Mouse (Mus musculus): Measurements from ENCODE around the gene Cfap97d1. TPM values are rescaled to one million over a fixed set of nuclear protein-coding genes. Genes with fewer than 3 reads are reported as not detected.
"Not testable (repeated sequence)": the region's sequence is repeated elsewhere in the genome, so short reads cannot be mapped to it uniquely, and the experiment has no call there.

Cfap97d1 gene
- total RNA-seq, 2 experiments from 2014 or later: not detected

- no peak for DNase-seq
Measured at GRCm38 (mm10) chr11:101973496-101973895, 10.6 kb upstream of the Cfap97d1 start.

- no peak for DNase-seq
Measured at GRCm38 (mm10) chr11:101974181-101974580, 9.9 kb upstream of the Cfap97d1 start.

GRCm38 (mm10) chr11:101974923-101975322 is 9.2 kb upstream of the Cfap97d1 start:
- peak; percentile 34 to 48 for DNase-seq

GRCm38 (mm10) chr11:101976949-101977348 is 7.1 kb upstream of the Cfap97d1 start:
- no peak for DNase-seq

GRCm38 (mm10) chr11:101979140-101979539 is 4.9 kb upstream of the Cfap97d1 start:
- no peak for DNase-seq

GRCm38 (mm10) chr11:101980603-101981157 is 3.4 kb upstream of the Cfap97d1 start:
- DNase-seq: no peak

- DNase-seq: peak; percentile 27 to 38
Measured at GRCm38 (mm10) chr11:101981850-101982249, 2.2 kb upstream of the Cfap97d1 start.

- DNase-seq: peak; percentile 36 to 38
Measured at GRCm38 (mm10) chr11:101982981-101983411, 1.1 kb upstream of the Cfap97d1 start.

- no peak for DNase-seq
Measured at GRCm38 (mm10) chr11:101983431-101983921, 603 bp upstream of the Cfap97d1 start.

- DNase-seq: not testable (repeated sequence)
Measured at GRCm38 (mm10) chr11:101985450-101985849, 1.4 kb downstream of the Cfap97d1 start.

GRCm38 (mm10) chr11:101985990-101986389 is 1.9 kb downstream of the Cfap97d1 start:
- peak; percentile 88 for DNase-seq

GRCm38 (mm10) chr11:101986913-101987312 is 2.8 kb downstream of the Cfap97d1 start, which contains the start of gene Dusp3:
TSS of gene Dusp3 (minus strand) at chr11:101987013.
- no peak for DNase-seq

GRCm38 (mm10) chr11:101990244-101990643 is 6.2 kb downstream of the Cfap97d1 start:
- no peak for DNase-seq

- no peak for DNase-seq
Measured at GRCm38 (mm10) chr11:101991813-101992212, 7.7 kb downstream of the Cfap97d1 start.

- no peak for DNase-seq
Measured at GRCm38 (mm10) chr11:101992411-101992810, 8.3 kb downstream of the Cfap97d1 start.

GRCm38 (mm10) chr11:101994100-101994499 is 10.0 kb downstream of the Cfap97d1 start:
- DNase-seq: no peak

- DNase-seq: no peak
Measured at GRCm38 (mm10) chr11:101995938-101996337, 11.9 kb downstream of the Cfap97d1 start.

- DNase-seq: no peak
Measured at GRCm38 (mm10) chr11:101998258-101998657, 14.2 kb downstream of the Cfap97d1 start.

- no peak for DNase-seq
Measured at GRCm38 (mm10) chr11:101999466-101999865, 15.4 kb downstream of the Cfap97d1 start.

GRCm38 (mm10) chr11:102004251-102004650 is 20.2 kb downstream of the Cfap97d1 start:
- DNase-seq: no peak

GRCm38 (mm10) chr11:102006271-102006670 is 22.2 kb downstream of the Cfap97d1 start:
- peak in 1 of 2 experiments; percentile 42 for DNase-seq

- no peak for DNase-seq
Measured at GRCm38 (mm10) chr11:102006688-102007087, 22.6 kb downstream of the Cfap97d1 start.

GRCm38 (mm10) chr11:102008372-102008771 is 24.3 kb downstream of the Cfap97d1 start:
- DNase-seq: no peak

GRCm38 (mm10) chr11:102008954-102009637 is 25.0 kb downstream of the Cfap97d1 start:
- no peak for DNase-seq
